In the genomic region with DNA sequence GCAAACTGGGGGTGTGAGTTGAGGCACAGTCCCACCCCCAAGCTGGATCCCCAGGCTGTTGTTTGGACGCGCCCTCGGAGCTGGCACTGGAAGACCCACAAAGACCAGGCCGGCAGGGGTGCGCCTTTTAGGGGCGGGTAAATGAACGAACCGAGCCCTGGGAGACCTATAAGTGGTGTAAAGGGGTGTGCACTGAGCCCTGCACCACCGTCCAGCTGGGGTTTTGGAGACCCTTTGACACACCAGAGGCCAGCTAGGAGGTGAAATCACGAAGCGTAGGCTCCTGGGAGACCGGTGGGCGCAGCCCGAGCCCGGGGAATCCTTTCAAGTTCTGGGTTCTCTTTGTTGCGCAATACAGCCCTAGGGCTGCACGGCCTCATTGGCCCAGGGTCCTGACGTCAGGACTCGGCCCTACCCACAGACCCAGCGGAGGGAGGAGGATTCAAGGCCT, we compare ENCODE assay signal across 8 mouse cellular contexts. TPM values are rescaled to one million over a fixed set of nuclear protein-coding genes. Genes with fewer than 3 reads are reported as not detected.
DNase-seq lines count a peak whose midpoint lies in the region; ATAC-seq and TF ChIP-seq lines count a peak whose summit lies in the region.

No protein-coding gene starts in this region.

- H3K9me3 ChIP-seq in kidney, embryonic 16.5 days (ENCODE audit: low read length) = no peaks in the 10 kb centered on the region
- no peaks in the 10 kb centered on the region for H3K9me3 ChIP-seq in forebrain, embryonic 10.5 days
- H3K9me3 ChIP-seq in hindbrain, embryonic 10.5 days = peaks cover 3% of the 10 kb centered on the region; the same call in 1 of the 2 replicates
- H3K9me3 ChIP-seq in lung, embryonic 14.5 days (ENCODE audit: low read depth, low read length) = no peaks in the 10 kb centered on the region

- H3K27ac ChIP-seq in kidney, embryonic 16.5 days (ENCODE audit: low read length) = peak overlapping the region; percentile 81
- H3K27ac ChIP-seq in forebrain, embryonic 10.5 days = peak overlapping the region; percentile 84
- peak overlapping the region; percentile 89 for H3K27ac ChIP-seq in hindbrain, embryonic 10.5 days
- H3K27ac ChIP-seq in lung, embryonic 14.5 days (ENCODE audit: low read depth) = peak overlapping the region; percentile 80; the same call in 1 of the 2 replicates

- no peaks in the 10 kb centered on the region for H3K27me3 ChIP-seq in kidney, embryonic 16.5 days (ENCODE audit: insufficient read depth, low read length)
- peaks cover 71% of the 10 kb centered on the region for H3K27me3 ChIP-seq in forebrain, embryonic 10.5 days (ENCODE audit: poor library complexity, severe bottlenecking)
- peaks cover 88% of the 10 kb centered on the region for H3K27me3 ChIP-seq in hindbrain, embryonic 10.5 days (ENCODE audit: insufficient read depth, poor library complexity, severe bottlenecking)
- H3K27me3 ChIP-seq in lung, embryonic 14.5 days (ENCODE audit: insufficient read depth, low read length) = peaks cover 7% of the 10 kb centered on the region

- peak overlapping the region; percentile 97 for H3K4me2 ChIP-seq in kidney, embryonic 16.5 days (replicated peaks; ENCODE audit: low read depth, low read length)
- peak overlapping the region; percentile 89 for H3K4me2 ChIP-seq in lung, embryonic 14.5 days

- H3K9ac ChIP-seq in kidney, embryonic 16.5 days (replicated peaks; ENCODE audit: low read length) = peak overlapping the region; percentile 79
- H3K9ac ChIP-seq in lung, embryonic 14.5 days = peak overlapping the region; percentile 79

- peaks cover 35% of the 10 kb centered on the region for H3K4me1 ChIP-seq in kidney, embryonic 16.5 days (ENCODE audit: insufficient read depth, low read length)
- H3K4me1 ChIP-seq in forebrain, embryonic 10.5 days = peaks cover 52% of the 10 kb centered on the region
- H3K4me1 ChIP-seq in hindbrain, embryonic 10.5 days (replicated peaks) = peaks cover 69% of the 10 kb centered on the region
- peaks cover 7% of the 10 kb centered on the region; the same call in 1 of the 2 replicates for H3K4me1 ChIP-seq in lung, embryonic 14.5 days (ENCODE audit: insufficient read depth)

- ATAC-seq in kidney, embryonic 16.5 days (ENCODE audit: low FRiP score, low TSS enrichment) = peak; percentile 41
- ATAC-seq in lung, embryonic 14.5 days (ENCODE audit: insufficient read depth) = peak; percentile 45

- 1% methylated on average over 20 of the region's 20 CpGs for WGBS in kidney, embryonic 16.5 days
- WGBS in forebrain, embryonic 10.5 days = under 1% methylated on average over 20 of the region's 20 CpGs
- WGBS in hindbrain, embryonic 10.5 days = under 1% methylated on average over 20 of the region's 20 CpGs
- WGBS in lung, embryonic 14.5 days = 2% methylated on average over 20 of the region's 20 CpGs

- no peak for TF ChIP-seq CTCF in lung, embryonic 14.5 days (IDR thresholded peaks at IDR 0.05; ENCODE audit: low read depth)

- H3K36me3 ChIP-seq in kidney, embryonic 16.5 days (ENCODE audit: insufficient read depth, low read length) = no peaks in the 10 kb centered on the region
- H3K36me3 ChIP-seq in forebrain, embryonic 10.5 days (replicated peaks) = no peaks in the 10 kb centered on the region
- peaks cover 11% of the 10 kb centered on the region for H3K36me3 ChIP-seq in hindbrain, embryonic 10.5 days
- H3K36me3 ChIP-seq in lung, embryonic 14.5 days (ENCODE audit: insufficient read depth) = 0 out of 2 replicates have a peak, but pooled peaks cover 5% of the 10 kb centered on the region

- no peak for DNase-seq in kidney, adult 11 months
- DNase-seq in forebrain, embryonic 10.5 days (ENCODE audit: extremely low spot score, low spot score) = peak; percentile 53
- peak; percentile 58 for DNase-seq in hindbrain, embryonic 10.5 days (ENCODE audit: low spot score)
- peak; percentile 86 for DNase-seq in lung, embryonic 14.5 days
- DNase-seq in skeletal muscle tissue, adult 2 months (ENCODE audit: low read depth, low spot score) = peak; percentile 51
- no peak for DNase-seq in thymus, postnatal 0 days (ENCODE audit: low spot score)
- DNase-seq in adipocyte (ENCODE audit: low spot score) = no peak

- H3K4me3 ChIP-seq in kidney, embryonic 16.5 days (ENCODE audit: low read length) = peak overlapping the region; percentile 64
- peak overlapping the region; percentile 73 for H3K4me3 ChIP-seq in forebrain, embryonic 10.5 days
- H3K4me3 ChIP-seq in hindbrain, embryonic 10.5 days = peak overlapping the region; percentile 71
- peak overlapping the region; percentile 66 for H3K4me3 ChIP-seq in lung, embryonic 14.5 days (ENCODE audit: low read depth, low read length)

RNA-seq across cellular contexts. Expression of a gene that starts 0.7 kb away (rescaled TPM):
- polyA plus RNA-seq in kidney, embryonic 16.5 days (2015; fragmentation: Nextera tagmentation; extraction: Ambion mirVana) = 5.3 and 6.2 TPM in 2 replicates
- 2.5 and 3.0 TPM in 2 replicates for polyA plus RNA-seq in forebrain, embryonic 10.5 days (2016; fragmentation: Nextera tagmentation; extraction: Ambion mirVana)
- polyA plus RNA-seq in hindbrain, embryonic 10.5 days (2016; fragmentation: Nextera tagmentation; extraction: Ambion mirVana) = 7.0 and 7.9 TPM in 2 replicates
- 19.5 and 20.0 TPM in 2 replicates for polyA plus RNA-seq in lung, embryonic 14.5 days (2014; fragmentation: Nextera tagmentation; extraction: Ambion mirVana)
- polyA plus RNA-seq in thymus, postnatal 0 days (2015; fragmentation: Nextera tagmentation; extraction: Ambion mirVana) = 1.2 and 1.4 TPM in 2 replicates

RNA-seq across cellular contexts. Expression of a gene that starts 16.8 kb away (rescaled TPM):
- not detected in 2 replicates for polyA plus RNA-seq in kidney, embryonic 16.5 days (2015; fragmentation: Nextera tagmentation; extraction: Ambion mirVana)
- polyA plus RNA-seq in forebrain, embryonic 10.5 days (2016; fragmentation: Nextera tagmentation; extraction: Ambion mirVana) = 0.38 and 0.92 TPM in 2 replicates
- polyA plus RNA-seq in hindbrain, embryonic 10.5 days (2016; fragmentation: Nextera tagmentation; extraction: Ambion mirVana) = 9.2 and 17.3 TPM in 2 replicates
- polyA plus RNA-seq in lung, embryonic 14.5 days (2014; fragmentation: Nextera tagmentation; extraction: Ambion mirVana) = not detected in 2 replicates
- 0.07 TPM in 1 of 2 replicates, not detected in the other for polyA plus RNA-seq in thymus, postnatal 0 days (2015; fragmentation: Nextera tagmentation; extraction: Ambion mirVana)

RNA-seq across cellular contexts. Expression of a gene that starts 22.3 kb away (rescaled TPM):
- polyA plus RNA-seq in kidney, embryonic 16.5 days (2015; fragmentation: Nextera tagmentation; extraction: Ambion mirVana) = 32.0 and 32.6 TPM in 2 replicates
- 23.3 and 26.1 TPM in 2 replicates for polyA plus RNA-seq in forebrain, embryonic 10.5 days (2016; fragmentation: Nextera tagmentation; extraction: Ambion mirVana)
- polyA plus RNA-seq in hindbrain, embryonic 10.5 days (2016; fragmentation: Nextera tagmentation; extraction: Ambion mirVana) = 22.3 and 29.1 TPM in 2 replicates
- 31.2 and 31.8 TPM in 2 replicates for polyA plus RNA-seq in lung, embryonic 14.5 days (2014; fragmentation: Nextera tagmentation; extraction: Ambion mirVana)
- 19.2 and 19.7 TPM in 2 replicates for polyA plus RNA-seq in thymus, postnatal 0 days (2015; fragmentation: Nextera tagmentation; extraction: Ambion mirVana)

RNA-seq across cellular contexts. Expression of a gene that starts 44.1 kb away (rescaled TPM):
- 1.2 and 1.6 TPM in 2 replicates for polyA plus RNA-seq in kidney, embryonic 16.5 days (2015; fragmentation: Nextera tagmentation; extraction: Ambion mirVana)
- polyA plus RNA-seq in forebrain, embryonic 10.5 days (2016; fragmentation: Nextera tagmentation; extraction: Ambion mirVana) = 0.92 and 1.3 TPM in 2 replicates
- 3.0 and 3.3 TPM in 2 replicates for polyA plus RNA-seq in hindbrain, embryonic 10.5 days (2016; fragmentation: Nextera tagmentation; extraction: Ambion mirVana)
- 0.36 and 0.65 TPM in 2 replicates for polyA plus RNA-seq in lung, embryonic 14.5 days (2014; fragmentation: Nextera tagmentation; extraction: Ambion mirVana)
- polyA plus RNA-seq in thymus, postnatal 0 days (2015; fragmentation: Nextera tagmentation; extraction: Ambion mirVana) = 0.09 TPM in 1 of 2 replicates, not detected in the other

RNA-seq across cellular contexts. Expression of a gene that starts 50.8 kb away (rescaled TPM):
- polyA plus RNA-seq in kidney, embryonic 16.5 days (2015; fragmentation: Nextera tagmentation; extraction: Ambion mirVana) = 295 and 333 TPM in 2 replicates
- 363 and 368 TPM in 2 replicates for polyA plus RNA-seq in forebrain, embryonic 10.5 days (2016; fragmentation: Nextera tagmentation; extraction: Ambion mirVana)
- polyA plus RNA-seq in hindbrain, embryonic 10.5 days (2016; fragmentation: Nextera tagmentation; extraction: Ambion mirVana) = 276 and 327 TPM in 2 replicates
- 428 and 464 TPM in 2 replicates for polyA plus RNA-seq in lung, embryonic 14.5 days (2014; fragmentation: Nextera tagmentation; extraction: Ambion mirVana)
- 557 and 592 TPM in 2 replicates for polyA plus RNA-seq in thymus, postnatal 0 days (2015; fragmentation: Nextera tagmentation; extraction: Ambion mirVana)

Comparison
In these comparisons a context has a peak if more than half of its experiments do, and no peak if none do; other contexts are left out.
1. DNase-seq: peak in forebrain, embryonic 10.5 days (single experiment), hindbrain, embryonic 10.5 days (single experiment), lung, embryonic 14.5 days (single experiment) and skeletal muscle tissue, adult 2 months (single experiment); none in kidney, adult 11 months (single experiment), thymus, postnatal 0 days (single experiment) and adipocyte (single experiment).
2. Peak in every context shown above with its lines, with median percentiles within 50 percentile points of each other: H3K27ac ChIP-seq and H3K4me3 ChIP-seq.